Mouse (Mus musculus): ENCODE measurements around the gene Ckb. TPM values are rescaled to one million over a fixed set of nuclear protein-coding genes. Genes with fewer than 3 reads are reported as not detected.

Gene Ckb
- polyA plus RNA-seq, 1 experiment from 2014 or later: 2,635 TPM

Other genes with a start within 250 kb of the Ckb start
- gene Tnfaip2, start 229.9 kb downstream of the Ckb start, polyA plus RNA-seq (2016; fragmentation: Nextera tagmentation; extraction: Ambion mirVana): 1.2 and 1.5 TPM in 2 replicates
- 2.3 and 3.5 TPM in 2 replicates for gene Gm266, start 186.5 kb downstream of the Ckb start, polyA plus RNA-seq (2016; fragmentation: Nextera tagmentation; extraction: Ambion mirVana)
- gene Eif5, start 134.3 kb downstream of the Ckb start, polyA plus RNA-seq (2016; fragmentation: Nextera tagmentation; extraction: Ambion mirVana): 692 and 732 TPM in 2 replicates
- gene Mark3, start 97.8 kb downstream of the Ckb start, polyA plus RNA-seq (2016; fragmentation: Nextera tagmentation; extraction: Ambion mirVana): 75.6 and 90.6 TPM in 2 replicates
- gene Trmt61a, start 5.8 kb upstream of the Ckb start, polyA plus RNA-seq (2016; fragmentation: Nextera tagmentation; extraction: Ambion mirVana): 11.8 and 13.2 TPM in 2 replicates
- 62.0 and 64.0 TPM in 2 replicates for gene Bag5, start 40.9 kb upstream of the Ckb start, polyA plus RNA-seq (2016; fragmentation: Nextera tagmentation; extraction: Ambion mirVana)
- 52.3 and 57.8 TPM in 2 replicates for gene Apopt1, start 40.9 kb upstream of the Ckb start, polyA plus RNA-seq (2016; fragmentation: Nextera tagmentation; extraction: Ambion mirVana)
- gene Klc1, start 86.5 kb upstream of the Ckb start, polyA plus RNA-seq (2016; fragmentation: Nextera tagmentation; extraction: Ambion mirVana): 382 and 402 TPM in 2 replicates
- gene Xrcc3, start 141.5 kb upstream of the Ckb start, polyA plus RNA-seq (2016; fragmentation: Nextera tagmentation; extraction: Ambion mirVana): 7.4 and 7.9 TPM in 2 replicates
- 54.1 and 57.5 TPM in 2 replicates for gene Zfyve21, start 141.8 kb upstream of the Ckb start, polyA plus RNA-seq (2016; fragmentation: Nextera tagmentation; extraction: Ambion mirVana)
- 11.6 and 12.8 TPM in 2 replicates for gene Ppp1r13b, start 235.8 kb upstream of the Ckb start, polyA plus RNA-seq (2016; fragmentation: Nextera tagmentation; extraction: Ambion mirVana)